Mouse (Mus musculus) left cerebral cortex, postnatal 10 days (tissue): ENCODE measurements at regions not wholly inside any gene's neighbourhood (a gene's known extent, or its start where the extent isn't known, plus 50 kb on each side); places are given as distances from the start of the nearest gene placed in this dataset.

Source experiments
- DNase-seq, 2 experiments: peaks; one replicate each; pipeline ENCODE4 v3.0.0; 2021 to 2022; ENCODE audit warnings: low spot score in 2 of 2, mixed read lengths in 1 of 2; ENCODE audit errors: extremely low spot score in 1 of 2
- intact Hi-C: fragments of 180-260 bp; cut with DNase I; formaldehyde crosslinking; loops from one replicate; pipeline ENCODE4 v1.15.1; 2025

DNA sequence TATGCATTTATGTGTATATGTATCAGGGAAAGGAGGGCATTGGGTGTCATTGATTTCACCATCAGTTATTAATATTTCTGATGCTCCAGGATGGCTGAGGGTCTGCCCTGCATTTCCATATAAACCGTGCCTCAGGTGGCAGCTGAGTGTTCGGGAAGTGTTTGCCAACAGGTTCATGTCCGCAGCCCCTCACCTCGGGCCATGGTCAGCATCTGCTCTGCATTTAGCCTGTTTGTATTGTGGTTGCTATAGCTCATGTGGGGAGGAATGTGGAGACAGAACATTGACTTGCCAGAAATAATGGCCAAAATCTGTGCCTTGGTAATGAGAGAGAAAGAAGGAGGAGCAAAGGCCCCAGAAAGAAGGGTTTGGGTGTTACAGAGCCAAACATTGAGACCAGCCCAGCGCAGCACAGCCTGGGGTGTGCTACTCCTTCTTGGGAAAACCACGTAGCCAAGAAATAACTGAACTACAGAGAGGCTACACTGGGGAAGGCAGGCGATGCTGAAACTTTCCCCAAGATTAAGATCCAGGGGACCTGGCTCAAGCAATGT lies 338.0 kb downstream of the Agtpbp1 start:
- DNase-seq: no peak
- intact Hi-C loops: no loop called here

DNA sequence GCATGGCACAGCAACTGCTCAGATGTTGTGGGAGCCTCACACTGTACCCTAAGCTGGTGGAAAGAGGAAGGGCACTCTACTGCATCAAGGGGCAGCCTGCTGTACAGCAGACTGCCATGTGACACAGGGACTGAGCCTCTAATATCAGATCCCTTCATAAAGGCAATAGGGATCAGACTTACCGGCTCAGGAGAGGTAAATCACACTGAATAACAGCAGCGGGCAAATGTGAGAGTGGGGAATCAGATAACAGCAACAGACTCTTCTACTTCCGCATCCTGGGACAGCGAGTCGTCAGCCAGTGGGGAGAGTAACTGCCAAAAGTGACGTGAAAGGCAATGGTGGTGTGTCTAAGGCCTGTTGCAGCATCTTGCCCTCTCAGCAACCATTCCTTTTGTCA lies 339.0 kb downstream of the Agtpbp1 start:
- intact Hi-C loops: no loop called here
- no peak for DNase-seq

- intact Hi-C loops: no loop called here
- no peak for DNase-seq
Observed at GRCm38 (mm10) chr13:59244622-59245021, 340.4 kb downstream of the Agtpbp1 start.

- intact Hi-C loops: no loop called here
- DNase-seq: no peak
Observed at GRCm38 (mm10) chr13:59242671-59243070, 342.4 kb downstream of the Agtpbp1 start.

DNA sequence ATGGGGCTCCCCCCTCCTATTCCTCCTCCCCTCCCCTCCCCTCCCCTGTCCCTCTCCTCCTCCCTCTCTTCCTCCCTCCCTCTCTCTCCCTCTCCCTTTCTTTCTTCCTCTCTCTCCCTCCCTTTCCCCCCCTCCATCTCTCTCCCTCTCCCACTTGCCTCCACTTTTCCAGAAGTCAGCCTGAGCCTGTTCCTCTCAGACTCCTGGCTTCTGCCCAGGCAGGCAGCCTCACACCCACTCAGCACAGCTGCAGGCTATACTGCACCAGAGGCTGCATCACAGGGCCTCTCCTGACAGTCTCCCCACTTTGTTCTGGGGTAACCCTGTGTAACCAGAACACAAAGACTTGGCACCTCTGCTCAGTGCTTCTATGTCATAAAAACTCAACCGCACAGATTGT lies 346.3 kb downstream of the Agtpbp1 start:
- peak; percentile 50 to 64 for DNase-seq
- intact Hi-C loops: no loop called here

DNA sequence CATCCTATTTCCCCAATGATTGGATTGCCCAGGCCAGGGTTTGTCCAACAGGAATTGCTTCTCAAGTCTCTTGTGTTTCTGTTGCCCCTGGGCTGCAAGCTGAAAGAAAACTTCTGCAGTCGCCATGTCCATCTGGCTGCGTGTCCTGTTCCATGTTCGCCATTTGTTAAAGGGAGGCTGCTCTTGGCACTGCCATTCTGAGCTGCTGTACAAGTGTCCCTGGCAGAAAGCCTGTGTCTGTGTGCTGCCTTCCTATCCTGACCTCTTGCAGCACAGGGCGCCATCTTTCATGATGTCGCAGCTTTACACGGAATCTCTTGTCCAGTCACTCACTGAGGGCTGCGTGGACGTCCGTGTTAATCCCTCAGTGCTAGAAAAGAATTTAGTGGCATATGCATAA lies 349.2 kb downstream of the Agtpbp1 start:
- no peak for DNase-seq
- intact Hi-C loops: no loop called here

DNA sequence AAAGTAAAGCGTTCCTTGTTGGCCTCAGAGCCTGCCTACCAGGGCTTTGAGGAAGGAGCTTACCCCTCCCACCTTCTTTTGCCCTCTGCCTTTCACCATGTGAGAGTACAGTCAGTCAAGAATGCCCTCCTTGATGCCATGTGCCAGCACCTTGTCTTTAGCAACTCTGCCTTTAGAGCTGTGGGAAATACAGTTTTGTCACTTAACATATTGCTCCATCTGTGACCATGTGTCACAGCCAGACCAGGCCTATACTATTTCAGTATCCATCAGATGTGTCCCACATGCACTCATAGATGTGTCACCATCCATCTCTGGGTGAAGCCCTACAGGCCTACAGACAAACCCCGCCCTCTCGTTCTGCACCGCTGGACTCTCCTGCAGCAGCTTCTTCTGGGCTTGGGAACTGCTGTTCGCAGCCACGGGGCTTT lies 355.9 kb downstream of the Agtpbp1 start:
- intact Hi-C loops: no loop called here
- DNase-seq: no peak

GRCm38 (mm10) chr13:59228059-59228830 lies 356.8 kb downstream of the Agtpbp1 start:
- no peak for DNase-seq
- intact Hi-C loops: no loop called here

DNA sequence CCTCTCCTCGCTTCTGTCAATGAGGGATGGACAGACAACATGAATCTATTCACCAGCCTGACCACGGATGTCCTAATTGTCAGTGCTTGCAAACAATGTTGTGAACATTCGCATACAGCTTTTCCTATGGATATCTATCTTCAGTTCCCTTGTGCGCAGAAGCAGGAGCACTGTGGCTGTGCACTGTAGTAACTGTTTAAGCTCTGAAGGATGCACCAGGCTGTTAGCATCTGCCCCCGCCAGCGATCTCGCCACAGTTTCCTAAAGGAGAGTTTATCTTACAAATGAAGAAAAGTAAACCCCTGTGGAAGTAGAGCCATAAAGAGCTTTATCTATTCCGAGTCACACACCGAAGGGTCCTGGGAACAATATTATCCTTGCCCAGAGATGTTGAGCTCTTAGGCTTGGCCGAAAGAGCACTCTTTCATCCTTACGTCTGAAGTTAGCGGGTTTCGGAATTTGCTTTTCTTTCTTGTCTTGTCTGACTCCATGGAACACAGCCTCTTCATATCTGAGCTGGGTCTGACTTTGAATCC lies 357.4 kb downstream of the Agtpbp1 start:
- intact Hi-C loops: no loop called here
- DNase-seq: no peak

DNA sequence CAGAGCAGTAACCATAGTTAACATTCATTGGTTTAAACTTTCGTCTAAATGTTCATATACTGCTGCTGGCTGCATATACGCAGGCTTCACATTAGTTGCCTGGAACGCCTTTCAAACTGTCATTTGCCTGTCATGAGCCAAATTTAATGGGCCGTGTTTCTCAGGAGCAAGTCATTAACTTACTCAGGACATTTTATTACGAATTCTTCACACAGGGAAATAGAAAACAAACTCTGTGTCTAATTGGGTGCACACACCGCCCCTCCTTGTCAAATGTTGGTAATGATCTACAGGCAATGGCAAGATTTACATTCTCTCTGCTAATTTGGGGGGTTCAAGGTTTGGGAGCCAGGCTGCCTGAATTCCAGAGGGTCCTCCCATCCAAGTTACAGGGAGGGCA lies 364.4 kb downstream of the Agtpbp1 start:
- intact Hi-C loops: no loop called here
- DNase-seq: no peak

GRCm38 (mm10) chr13:59220156-59220555 lies 364.9 kb downstream of the Agtpbp1 start:
- peak in 1 of 2 experiments; percentile 65 for DNase-seq
- intact Hi-C loops: no loop called here

DNA sequence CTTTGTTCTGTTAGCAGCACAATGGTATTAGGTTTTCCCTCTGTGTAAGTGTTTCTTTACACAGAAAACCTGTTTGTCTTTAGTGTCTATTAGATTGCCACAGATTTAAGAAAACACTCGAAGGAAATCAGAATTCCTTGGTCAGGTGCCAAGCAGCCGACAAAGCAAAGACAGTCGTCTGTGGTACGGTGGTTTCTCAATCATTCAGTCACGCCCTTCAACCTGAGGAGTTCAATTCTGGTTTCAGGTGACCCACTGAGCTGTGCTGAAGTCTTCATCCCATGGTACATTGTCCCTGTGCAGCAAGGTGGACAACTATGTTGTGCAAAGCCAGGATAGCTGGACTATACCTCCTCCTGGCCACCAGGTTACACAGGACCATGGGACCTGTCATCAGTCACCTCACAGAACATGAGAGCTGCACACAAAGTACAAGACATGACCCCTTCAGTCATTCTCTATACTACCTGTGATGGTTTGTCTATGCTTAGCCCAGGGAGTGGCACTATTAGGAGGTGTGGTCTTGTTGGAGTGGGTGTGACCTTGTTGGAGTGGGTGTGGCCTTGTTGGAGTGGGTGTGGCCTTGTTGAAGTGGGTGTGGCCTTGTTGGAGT lies 368.2 kb downstream of the Agtpbp1 start:
- intact Hi-C loops: no loop called here
- no peak for DNase-seq

- intact Hi-C loops: no loop called here
- peak; percentile 53 to 71 for DNase-seq
Observed at GRCm38 (mm10) chr13:59212296-59212701, 372.7 kb downstream of the Agtpbp1 start.

GRCm38 (mm10) chr13:59210828-59211227 lies 374.2 kb downstream of the Agtpbp1 start:
- intact Hi-C loops: no loop called here
- DNase-seq: no peak

GRCm38 (mm10) chr13:59206186-59206585 lies 378.8 kb downstream of the Agtpbp1 start:
- DNase-seq: no peak
- intact Hi-C loops: no loop called here

DNA sequence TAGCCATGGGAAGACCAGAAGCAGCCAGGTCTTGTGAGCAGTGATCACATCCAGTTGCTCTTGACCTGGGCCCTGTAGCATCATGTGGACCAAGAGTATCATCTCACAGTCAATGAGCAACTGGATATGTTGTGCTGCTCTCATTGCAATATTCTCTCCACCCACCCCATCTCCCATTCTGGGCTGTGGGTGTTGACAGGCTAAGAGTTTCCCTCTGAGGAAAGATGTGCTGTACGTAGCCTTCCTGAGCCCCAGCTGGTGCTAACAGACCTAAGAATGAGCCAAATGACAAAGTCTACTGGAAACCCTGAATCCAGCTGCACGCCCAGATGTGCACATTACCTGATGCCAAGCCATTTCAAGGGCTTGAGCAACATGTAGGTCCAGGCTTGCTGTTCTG lies 380.5 kb downstream of the Agtpbp1 start:
- DNase-seq: no peak

GRCm38 (mm10) chr13:59196311-59196710 lies 388.7 kb downstream of the Agtpbp1 start:
- intact Hi-C loops: no loop called here
- no peak for DNase-seq

More for the DNA sequence above, 380.5 kb downstream of the Agtpbp1 start:
- intact Hi-C loops: no loop called here

GRCm38 (mm10) chr13:59188431-59188830 lies 382.1 kb downstream of the Ntrk2 start:
- DNase-seq: no peak
- intact Hi-C loops: loop anchor here (10.0 kb wide), 1 partner anchor 554 kb away; no protein-coding TSS in a partner anchor
